Mouse (Mus musculus): ENCODE measurements around the gene Tmem63b. TPM values are rescaled to one million over a fixed set of nuclear protein-coding genes. Genes with fewer than 3 reads are reported as not detected.

The Tmem63b gene
- polyA plus RNA-seq, 1 experiment, result 19.1 TPM

DNA sequence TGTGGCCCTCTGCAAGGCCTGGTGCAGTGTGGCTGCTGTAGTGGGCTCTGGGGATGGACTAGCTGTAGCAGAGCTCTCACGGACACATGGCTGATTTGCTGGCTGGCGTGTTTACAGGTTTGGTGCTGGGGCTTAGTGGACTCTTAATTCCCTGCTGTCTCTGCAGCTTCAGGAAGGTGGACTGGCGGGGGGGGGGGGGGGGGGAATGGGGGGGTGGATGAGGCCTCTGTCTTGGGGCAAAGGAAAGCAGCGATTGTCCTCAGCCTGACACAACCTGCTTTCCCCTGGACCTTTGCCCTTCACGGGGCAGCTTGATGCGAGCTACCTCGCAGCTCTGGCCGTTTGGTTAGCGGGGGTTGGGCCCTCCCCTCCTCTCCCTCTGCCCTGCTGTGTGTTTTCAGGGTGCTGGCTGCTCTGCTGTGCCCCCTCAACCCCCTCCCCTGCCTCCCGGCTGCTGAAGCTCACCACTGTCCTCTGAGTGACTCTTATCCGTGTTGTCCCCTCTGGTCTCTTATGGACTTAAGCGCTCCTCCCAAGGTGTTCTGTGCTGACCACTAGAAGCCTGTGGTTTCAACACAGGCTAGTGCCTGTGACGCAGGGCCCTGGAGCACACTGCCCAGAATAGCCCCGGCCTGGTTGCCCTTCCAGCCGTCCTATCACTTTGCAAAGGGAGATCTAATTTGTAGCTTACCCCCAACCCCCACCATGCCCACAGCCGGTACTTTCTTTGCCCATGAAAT is 14.0 kb upstream of the Tmem63b start:
- peaks cover 2% of the 10 kb centered on the region; the same call in 1 of the 2 replicates for H3K4me1 ChIP-seq (ENCODE audit: control insufficient read depth, insufficient read depth, low read length)
- no peak overlapping the region for H3K27ac ChIP-seq (ENCODE audit: control insufficient read depth, insufficient read depth, low read depth, low read length, poor library complexity)
- no peak overlapping the region for H3K4me3 ChIP-seq (replicated peaks; ENCODE audit: control insufficient read depth, low read depth, low read length)
- 75% methylated on average over 10 of the region's 16 CpGs for WGBS
- TF ChIP-seq POLR2A (IDR thresholded peaks at IDR 0.05; ENCODE audit: borderline replicate concordance, control insufficient read depth, low read depth, low read length), result no peak
- no peak for TF ChIP-seq CTCF (IDR thresholded peaks at IDR 0.05; ENCODE audit: control insufficient read depth, insufficient read depth, low read length)

DNA sequence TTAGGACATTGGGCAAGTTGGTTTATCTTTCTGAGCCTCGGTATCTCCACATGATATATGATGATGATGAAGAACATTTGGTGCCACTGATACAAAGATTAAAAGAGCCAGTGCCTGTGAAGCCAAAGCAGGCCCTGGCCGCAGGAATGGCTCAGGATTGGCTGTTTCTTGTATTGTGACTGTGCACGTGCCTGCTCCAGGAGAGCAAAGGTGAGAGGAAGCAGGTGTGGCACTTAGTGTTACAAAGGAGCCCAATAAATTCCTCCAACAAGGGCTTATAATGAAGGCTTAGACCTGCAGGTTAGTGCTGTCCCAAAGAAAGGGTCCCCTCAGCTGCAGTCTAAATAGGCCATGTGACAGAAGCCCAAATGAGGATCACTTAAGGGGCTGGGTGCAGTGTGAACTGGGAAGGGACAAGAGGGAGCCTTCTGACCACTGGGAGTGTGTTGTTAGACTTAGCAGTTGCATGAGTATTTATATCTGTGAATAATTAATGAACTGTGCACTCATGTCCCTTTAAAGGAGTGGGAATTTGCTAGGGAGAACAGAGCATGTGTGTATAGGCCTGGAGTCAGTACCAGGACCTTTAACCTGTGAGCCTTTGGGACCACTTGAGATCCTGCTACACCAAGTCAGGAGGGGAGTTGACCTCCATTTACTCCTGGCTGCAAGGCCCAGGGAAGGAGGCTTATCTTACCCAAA is 12.5 kb upstream of the Tmem63b start:
- Histone ChIP-seq H3K4me3 (replicated peaks; ENCODE audit: control insufficient read depth, low read depth, low read length) (no peak overlapping the region), H3K4me1 (ENCODE audit: control insufficient read depth, insufficient read depth, low read length) (peaks cover 2% of the 10 kb centered on the region; the same call in 1 of the 2 replicates), H3K27ac (ENCODE audit: control insufficient read depth, insufficient read depth, low read depth, low read length, poor library complexity) (no peak overlapping the region)
- TF ChIP-seq CTCF (IDR thresholded peaks at IDR 0.05; ENCODE audit: control insufficient read depth, insufficient read depth, low read length) (no peak), POLR2A (IDR thresholded peaks at IDR 0.05; ENCODE audit: borderline replicate concordance, control insufficient read depth, low read depth, low read length) (no peak)
- 86% methylated on average over 3 of the region's 3 CpGs for WGBS

DNA sequence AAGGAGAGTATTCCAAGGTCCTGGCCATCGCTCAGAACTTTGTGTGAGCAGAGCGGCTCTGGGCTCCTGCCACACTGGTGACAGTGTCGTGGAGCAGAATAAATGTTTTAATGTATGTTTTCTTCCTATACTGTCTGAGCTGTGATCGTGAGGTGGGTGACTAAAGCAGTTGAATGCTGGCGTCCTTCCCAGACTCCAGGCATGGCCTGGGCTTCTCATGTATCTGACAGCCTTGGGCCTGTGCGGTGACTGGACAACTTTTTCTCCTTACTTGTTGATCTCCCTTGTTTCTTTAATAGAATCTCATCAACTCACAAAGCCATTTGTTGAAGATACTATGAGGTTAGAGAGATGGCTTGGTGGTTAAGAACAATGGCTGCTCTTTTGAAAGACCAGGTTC is 11.7 kb upstream of the Tmem63b start:
- Histone ChIP-seq H3K27ac (ENCODE audit: control insufficient read depth, insufficient read depth, low read depth, low read length, poor library complexity) (no peak overlapping the region), H3K4me1 (ENCODE audit: control insufficient read depth, insufficient read depth, low read length) (peaks cover under 1% of the 10 kb centered on the region; the same call in 1 of the 2 replicates), H3K4me3 (replicated peaks; ENCODE audit: control insufficient read depth, low read depth, low read length) (no peak overlapping the region)
- WGBS, result 84% methylated on average over 6 of the region's 6 CpGs
- no peak for TF ChIP-seq CTCF (IDR thresholded peaks at IDR 0.05; ENCODE audit: control insufficient read depth, insufficient read depth, low read length)
- no peak for TF ChIP-seq POLR2A (IDR thresholded peaks at IDR 0.05; ENCODE audit: borderline replicate concordance, control insufficient read depth, low read depth, low read length)

- Histone ChIP-seq H3K4me3 (replicated peaks; ENCODE audit: control insufficient read depth, low read depth, low read length) (no peak overlapping the region), H3K4me1 (ENCODE audit: control insufficient read depth, insufficient read depth, low read length) (no peaks in the 10 kb centered on the region; the same call in 1 of the 2 replicates), H3K27ac (ENCODE audit: control insufficient read depth, insufficient read depth, low read depth, low read length, poor library complexity) (no peak overlapping the region)
- TF ChIP-seq POLR2A (IDR thresholded peaks at IDR 0.05; ENCODE audit: borderline replicate concordance, control insufficient read depth, low read depth, low read length), result no peak
- no peak for TF ChIP-seq CTCF (IDR thresholded peaks at IDR 0.05; ENCODE audit: control insufficient read depth, insufficient read depth, low read length)
- WGBS, result 94% methylated on average over 9 of the region's 9 CpGs
Observed at GRCm38 (mm10) chr17:45696981-45697380, 10.3 kb upstream of the Tmem63b start.

DNA sequence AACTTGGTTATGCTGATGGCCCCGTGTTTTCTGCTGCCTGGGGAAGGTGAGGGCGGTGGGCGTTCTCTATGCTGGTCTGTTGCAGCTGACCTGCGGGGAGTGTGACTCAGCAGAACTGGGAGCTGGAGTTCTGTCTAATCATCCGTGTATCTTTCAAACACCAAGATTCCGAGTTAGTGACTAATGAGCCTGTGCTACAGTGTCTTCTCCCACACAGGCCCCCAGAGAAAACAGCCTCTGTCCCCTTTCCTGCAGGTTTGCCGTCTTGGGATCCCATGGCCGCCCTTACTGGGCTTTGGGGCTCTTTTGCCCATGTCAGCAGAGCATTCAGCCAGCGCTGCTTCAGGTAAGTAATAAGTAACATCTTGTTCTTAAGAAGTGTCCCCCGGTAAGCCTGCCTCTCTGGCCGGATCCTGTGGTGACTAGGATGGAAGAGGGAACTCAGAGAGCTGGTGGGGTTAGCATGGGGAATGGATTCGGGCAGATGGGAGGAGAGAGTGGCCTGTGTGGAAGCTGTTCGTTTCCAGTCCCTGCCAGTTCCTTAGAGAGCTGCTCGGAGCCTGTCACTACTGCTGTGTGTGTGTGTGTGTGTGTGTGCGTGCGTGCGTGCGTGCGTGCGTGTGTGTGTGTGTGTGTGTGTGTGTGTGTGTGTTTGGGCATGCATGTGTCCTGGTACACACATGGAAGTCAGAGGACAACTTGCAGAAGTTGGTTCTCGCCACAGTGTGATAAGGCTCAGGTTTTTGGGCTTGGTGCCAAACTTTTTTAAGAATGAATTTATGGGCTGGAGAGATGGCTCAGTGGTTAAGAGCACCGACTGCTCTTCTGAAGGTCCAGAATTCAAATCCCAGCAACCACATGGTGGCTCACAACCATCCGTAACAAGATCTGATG is 8.8 kb upstream of the Tmem63b start:
- TF ChIP-seq CTCF (IDR thresholded peaks at IDR 0.05; ENCODE audit: control insufficient read depth, insufficient read depth, low read length) (no peak), POLR2A (IDR thresholded peaks at IDR 0.05; ENCODE audit: borderline replicate concordance, control insufficient read depth, low read depth, low read length) (no peak)
- WGBS, result 17% methylated on average over 23 of the region's 23 CpGs
- Histone ChIP-seq H3K4me1 (ENCODE audit: control insufficient read depth, insufficient read depth, low read length) (no peaks in the 10 kb centered on the region; the same call in 1 of the 2 replicates), H3K4me3 (replicated peaks; ENCODE audit: control insufficient read depth, low read depth, low read length) (no peak overlapping the region), H3K27ac (ENCODE audit: control insufficient read depth, insufficient read depth, low read depth, low read length, poor library complexity) (no peak overlapping the region)

GRCm38 (mm10) chr17:45693812-45694565 is 7.3 kb upstream of the Tmem63b start:
- TF ChIP-seq CTCF (IDR thresholded peaks at IDR 0.05; ENCODE audit: control insufficient read depth, insufficient read depth, low read length), result no peak
- no peak for TF ChIP-seq POLR2A (IDR thresholded peaks at IDR 0.05; ENCODE audit: borderline replicate concordance, control insufficient read depth, low read depth, low read length)
- no peak overlapping the region for H3K27ac ChIP-seq (ENCODE audit: control insufficient read depth, insufficient read depth, low read depth, low read length, poor library complexity)
- 82% methylated on average over 18 of the region's 18 CpGs for WGBS
- H3K4me1 ChIP-seq (ENCODE audit: control insufficient read depth, insufficient read depth, low read length), result no peaks in the 10 kb centered on the region; the same call in 1 of the 2 replicates
- H3K4me3 ChIP-seq (replicated peaks; ENCODE audit: control insufficient read depth, low read depth, low read length), result no peak overlapping the region

DNA sequence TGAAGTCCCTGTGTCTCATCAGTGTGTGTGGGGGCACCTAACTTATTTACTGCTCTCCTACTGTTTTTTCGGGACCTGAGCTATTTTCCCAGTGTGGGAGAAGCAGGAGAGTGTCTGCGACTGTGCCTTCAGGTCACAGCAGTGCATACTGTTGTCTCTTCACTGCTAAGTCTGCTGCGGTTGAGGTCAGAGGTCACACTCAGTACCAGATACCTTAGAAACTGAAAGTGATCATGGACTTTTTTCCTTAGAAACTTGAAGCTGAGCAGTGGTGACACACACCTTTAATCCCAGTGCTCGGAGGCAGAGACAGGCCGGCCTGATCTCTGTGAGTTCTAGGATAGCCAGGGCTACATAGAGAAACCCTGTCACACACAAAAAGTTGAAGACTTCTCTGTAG is 5.5 kb upstream of the Tmem63b start:
- Histone ChIP-seq H3K27ac (ENCODE audit: control insufficient read depth, insufficient read depth, low read depth, low read length, poor library complexity) (no peak overlapping the region), H3K4me3 (replicated peaks; ENCODE audit: control insufficient read depth, low read depth, low read length) (no peak overlapping the region), H3K4me1 (ENCODE audit: control insufficient read depth, insufficient read depth, low read length) (peaks cover under 1% of the 10 kb centered on the region)
- WGBS, result 88% methylated on average over 5 of the region's 5 CpGs
- TF ChIP-seq POLR2A (IDR thresholded peaks at IDR 0.05; ENCODE audit: borderline replicate concordance, control insufficient read depth, low read depth, low read length) (no peak), CTCF (IDR thresholded peaks at IDR 0.05; ENCODE audit: control insufficient read depth, insufficient read depth, low read length) (no peak)
